Mouse (Mus musculus) kidney, embryonic 16.5 days (tissue): Measurements from ENCODE around the gene Phykpl. TPM values are rescaled to one million over a fixed set of nuclear protein-coding genes. Genes with fewer than 3 reads are reported as not detected.
"Not testable (repeated sequence)": the region's sequence is repeated elsewhere in the genome, so short reads cannot be mapped to it uniquely, and the experiment has no call there.

Source experiments
- ATAC-seq: fragments of 200-750 bp; cut with Nextera tagmentation; 2 replicates; pipeline ENCODE4 v1.8.0; 2017; ENCODE audit warnings: moderate TSS enrichment; ENCODE audit not compliant: low FRiP score, low TSS enrichment
- H3K27ac ChIP-seq: fragments of 300-500 bp; sonication (generic); 2 replicates; pipeline ENCODE4 v1.5.1; 2014; ENCODE audit warnings: low read length
- H3K27me3 ChIP-seq: fragments of 300-500 bp; sonication (generic); 2 replicates; pipeline ENCODE4 v1.6.1; 2014; ENCODE audit warnings: low read length, control low read depth, mixed read lengths; ENCODE audit not compliant: insufficient read depth
- H3K36me3 ChIP-seq: fragments of 300-500 bp; sonication (generic); 2 replicates; pipeline ENCODE4 v1.6.1; 2014; ENCODE audit warnings: low read length, control low read depth, mixed read lengths; ENCODE audit not compliant: insufficient read depth
- H3K4me1 ChIP-seq: fragments of 300-500 bp; sonication (generic); 2 replicates; pipeline ENCODE4 v1.6.1; 2014; ENCODE audit warnings: low read length, control low read depth, mixed read lengths; ENCODE audit not compliant: insufficient read depth
- H3K4me2 ChIP-seq: fragments of 300-500 bp; sonication (generic); replicated peaks from 2 replicates; pipeline ENCODE4 v1.6.1; 2014; ENCODE audit warnings: low read depth, low read length
- H3K4me3 ChIP-seq: fragments of 300-500 bp; sonication (generic); 2 replicates; pipeline ENCODE4 v1.5.1; 2014; ENCODE audit warnings: mild to moderate bottlenecking, low read length
- H3K9ac ChIP-seq: fragments of 300-500 bp; sonication (generic); replicated peaks from 2 replicates; pipeline ENCODE4 v1.6.1; 2014; ENCODE audit warnings: low read length
- H3K9me3 ChIP-seq: fragments of 300-500 bp; sonication (generic); 2 replicates; pipeline ENCODE4 v1.6.1; 2016; ENCODE audit warnings: low read length, control low read depth
- WGBS: fragments of 180-500 bp; shearing (Covaris S2); extraction: QIAGEN DNeasy Blood & Tissue Kit; methylation state at CpG from one replicate; pipeline ENCODE4 v1.1.7; 2014; 5-methylcytosine and 5-hydroxymethylcytosine counted together
- polyA plus RNA-seq: library from polyadenylated mRNA; unstranded; fragments of >200 nt; fragmentation: Nextera tagmentation; extraction: Ambion mirVana; gene quantifications from 2 replicates; pipeline ENCODE4 v1.2.1, GENCODE M21; 2015

The Phykpl gene
- polyA plus RNA-seq, 1 experiment from 2014 or later: 26.2 TPM

DNA sequence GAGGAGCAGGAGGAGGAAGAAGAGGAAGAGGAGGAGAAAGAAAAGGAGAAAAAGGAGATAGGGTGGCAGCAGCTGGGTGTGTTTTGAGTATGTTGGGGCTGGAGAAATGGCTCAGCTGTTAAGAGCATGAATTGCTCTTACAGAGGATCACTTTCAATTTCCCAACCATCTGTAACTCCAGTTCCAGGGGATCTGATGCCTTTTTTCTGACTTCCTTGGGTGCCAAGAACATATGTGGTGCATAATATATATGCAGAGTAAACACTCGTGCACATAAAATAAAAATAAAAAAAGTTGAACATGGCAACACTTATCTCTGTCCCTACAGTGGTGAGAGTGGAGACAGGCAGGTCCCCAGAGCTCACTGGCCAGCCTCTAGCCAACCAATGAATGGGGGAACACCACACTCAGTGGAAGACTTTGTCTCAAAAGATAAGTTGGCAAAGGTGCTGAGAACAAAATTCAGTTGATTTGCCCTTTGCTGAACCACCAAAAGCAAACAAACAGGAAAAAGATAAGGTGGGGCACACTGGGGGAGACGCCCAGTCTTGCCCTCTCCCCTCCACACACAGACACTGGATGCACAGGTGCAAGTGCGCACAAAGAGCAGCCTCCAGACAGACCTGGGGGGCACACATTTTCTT, 24.8 kb downstream of the Phykpl start:
- Histone ChIP-seq H3K36me3 (peaks cover 9% of the 10 kb centered on the region), H3K4me3 (no peak overlapping the region), H3K9me3 (no peaks in the 10 kb centered on the region), H3K4me1 (peaks cover 16% of the 10 kb centered on the region; the same call in 1 of the 2 replicates), H3K9ac (no peak overlapping the region), H3K4me2 (no peak overlapping the region), H3K27me3 (no peaks in the 10 kb centered on the region), H3K27ac (no peak overlapping the region)
- 80% methylated on average over 3 of the region's 3 CpGs for WGBS
- ATAC-seq: no peak

- not testable (repeated sequence) for ATAC-seq, H3K36me3 ChIP-seq, H3K4me2 ChIP-seq, H3K9ac ChIP-seq, H3K4me3 ChIP-seq, H3K27me3 ChIP-seq, H3K9me3 ChIP-seq, H3K27ac ChIP-seq
- peaks cover 14% of the 10 kb centered on the region for H3K4me1 ChIP-seq
- 84% methylated on average over 5 of the region's 5 CpGs for WGBS
These were observed 25.4 kb downstream of the Phykpl start for GRCm38 (mm10) chr11:51609940-51610339.

DNA sequence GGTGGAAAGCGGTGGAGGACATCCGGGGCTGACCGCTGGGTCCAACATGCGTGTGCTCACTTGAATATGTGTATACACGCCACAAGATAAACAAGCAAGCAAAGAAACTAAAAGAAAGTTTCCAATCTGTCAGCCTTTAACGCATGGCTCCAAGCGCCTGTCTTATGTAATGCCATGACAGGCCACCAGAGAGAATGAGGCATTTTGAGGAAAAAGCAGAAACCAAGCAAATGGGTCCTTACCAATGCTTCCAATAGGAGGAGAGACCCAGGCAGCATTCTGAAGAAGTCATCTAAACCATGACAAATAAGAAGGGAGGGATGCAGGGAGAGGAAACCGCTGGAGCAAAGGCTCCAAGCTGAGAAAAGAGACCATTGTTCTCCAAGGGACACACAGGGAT, 29.7 kb downstream of the Phykpl start:
- Histone ChIP-seq H3K9me3 (no peaks in the 10 kb centered on the region), H3K27me3 (no peaks in the 10 kb centered on the region), H3K4me2 (no peak overlapping the region), H3K4me3 (no peak overlapping the region), H3K27ac (no peak overlapping the region), H3K36me3 (no peaks in the 10 kb centered on the region), H3K4me1 (peaks cover 13% of the 10 kb centered on the region), H3K9ac (no peak overlapping the region)
- no peak for ATAC-seq
- WGBS: 81% methylated on average over 8 of the region's 8 CpGs

DNA sequence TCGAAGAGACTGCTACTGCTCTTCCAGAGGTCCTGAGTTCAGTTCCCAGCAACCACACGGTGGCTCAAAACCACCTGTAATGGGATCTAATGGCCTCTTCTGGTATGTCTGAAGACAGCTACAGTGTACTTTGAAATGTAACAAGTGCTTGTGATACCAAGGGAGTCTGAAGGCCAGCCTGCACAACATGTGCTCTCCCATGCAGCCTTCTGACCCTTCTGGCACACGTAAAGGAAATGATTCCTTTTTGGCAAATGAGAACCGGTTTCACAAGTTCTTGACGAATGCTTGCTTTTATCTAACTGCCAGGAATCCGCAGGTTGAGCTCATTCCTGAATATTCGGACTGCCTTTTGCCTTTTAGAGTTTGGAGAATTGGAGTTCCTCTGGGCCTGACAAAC, 30.6 kb downstream of the Phykpl start:
- Histone ChIP-seq H3K9ac (peak overlapping the region; percentile 81), H3K36me3 (no peaks in the 10 kb centered on the region), H3K4me3 (peak overlapping the region; percentile 50), H3K4me1 (peaks cover 14% of the 10 kb centered on the region), H3K9me3 (no peaks in the 10 kb centered on the region), H3K27ac (peak overlapping the region; percentile 96), H3K27me3 (no peaks in the 10 kb centered on the region), H3K4me2 (peak overlapping the region; percentile 80)
- WGBS: 37% methylated on average over 7 of the region's 7 CpGs
- ATAC-seq: no peak

DNA sequence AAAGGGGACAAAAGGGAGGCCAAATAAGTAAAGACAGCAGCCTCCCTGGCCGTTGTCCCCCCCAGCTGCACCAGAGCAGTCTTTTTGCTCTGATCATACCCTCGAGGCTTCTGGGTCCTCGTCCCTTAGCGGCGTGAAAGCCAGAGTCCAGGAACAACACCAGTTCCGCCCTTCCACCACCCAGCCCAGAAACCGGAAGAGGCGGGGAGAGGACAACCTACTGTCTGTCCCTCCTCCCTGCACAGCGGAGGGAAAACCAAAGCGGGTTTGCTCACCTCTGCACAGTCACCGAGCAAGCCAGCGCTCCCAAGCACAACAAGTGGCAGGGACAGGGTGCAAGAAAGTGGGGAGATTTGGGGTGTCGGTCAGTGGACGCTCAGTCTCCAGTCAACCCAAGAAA, 31.0 kb downstream of the Phykpl start:
- ATAC-seq: peak; percentile 87
- Histone ChIP-seq H3K4me3 (peak overlapping the region; percentile 50), H3K36me3 (no peaks in the 10 kb centered on the region), H3K27me3 (no peaks in the 10 kb centered on the region), H3K4me1 (peaks cover 18% of the 10 kb centered on the region), H3K9me3 (no peaks in the 10 kb centered on the region), H3K27ac (peak overlapping the region; percentile 96), H3K4me2 (peak overlapping the region; percentile 80), H3K9ac (peak overlapping the region; percentile 81)
- WGBS: 3% methylated on average over 14 of the region's 14 CpGs

GRCm38 (mm10) chr11:51616113-51616512, 31.6 kb downstream of the Phykpl start:
- ATAC-seq, H3K9me3 ChIP-seq, H3K36me3 ChIP-seq, H3K27me3 ChIP-seq: not testable (repeated sequence)
- peak overlapping the region; percentile 50 for H3K4me3 ChIP-seq
- H3K9ac ChIP-seq: peak overlapping the region; percentile 81
- peak overlapping the region; percentile 80 for H3K4me2 ChIP-seq
- H3K4me1 ChIP-seq: peaks cover 23% of the 10 kb centered on the region
- peak overlapping the region; percentile 96 for H3K27ac ChIP-seq
- 91% methylated on average over 7 of the region's 7 CpGs for WGBS

GRCm38 (mm10) chr11:51617693-51618092, 33.1 kb downstream of the Phykpl start:
- Histone ChIP-seq H3K9ac (no peak overlapping the region), H3K9me3 (no peaks in the 10 kb centered on the region), H3K4me3 (no peak overlapping the region), H3K4me1 (peaks cover 25% of the 10 kb centered on the region), H3K27me3 (no peaks in the 10 kb centered on the region), H3K27ac (no peak overlapping the region), H3K4me2 (no peak overlapping the region), H3K36me3 (peaks cover 9% of the 10 kb centered on the region)
- under 1% methylated on average over 4 of the region's 4 CpGs for WGBS
- no peak for ATAC-seq

DNA sequence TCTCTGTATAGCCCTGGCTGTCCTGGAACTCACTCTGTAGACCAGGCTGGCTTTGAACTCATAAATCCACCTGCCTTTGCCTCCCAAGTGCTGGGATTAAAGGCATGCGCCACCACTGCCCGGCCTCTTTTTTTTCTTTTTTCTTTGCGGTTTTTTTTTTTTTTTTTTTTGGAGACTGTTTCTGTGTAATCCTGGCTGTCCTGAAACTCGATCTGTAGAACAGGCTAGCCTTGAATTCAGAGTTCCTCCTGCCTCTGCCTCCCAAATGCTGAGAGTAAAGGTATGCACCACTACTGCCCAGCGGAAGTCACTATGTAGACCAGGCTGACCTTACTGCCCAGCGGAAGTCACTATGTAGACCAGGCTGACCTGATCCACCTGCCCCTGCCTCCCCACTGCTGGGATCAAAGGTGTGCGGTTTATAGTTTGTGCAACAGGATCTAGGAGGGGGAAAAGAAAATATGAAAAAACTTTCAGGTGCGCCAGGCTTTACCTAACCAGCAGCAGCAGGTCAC, 34.4 kb downstream of the Phykpl start:
- H3K4me1 ChIP-seq: peaks cover 25% of the 10 kb centered on the region
- H3K27me3 ChIP-seq: no peaks in the 10 kb centered on the region
- H3K27ac ChIP-seq: no peak overlapping the region
- peak overlapping the region; percentile 78 for H3K4me2 ChIP-seq
- peak overlapping the region; percentile 96 for H3K4me3 ChIP-seq
- no peak overlapping the region for H3K9ac ChIP-seq
- H3K36me3 ChIP-seq: peaks cover 21% of the 10 kb centered on the region
- no peaks in the 10 kb centered on the region for H3K9me3 ChIP-seq
- peak; percentile 47 for ATAC-seq
- WGBS: 57% methylated on average over 8 of the region's 8 CpGs

DNA sequence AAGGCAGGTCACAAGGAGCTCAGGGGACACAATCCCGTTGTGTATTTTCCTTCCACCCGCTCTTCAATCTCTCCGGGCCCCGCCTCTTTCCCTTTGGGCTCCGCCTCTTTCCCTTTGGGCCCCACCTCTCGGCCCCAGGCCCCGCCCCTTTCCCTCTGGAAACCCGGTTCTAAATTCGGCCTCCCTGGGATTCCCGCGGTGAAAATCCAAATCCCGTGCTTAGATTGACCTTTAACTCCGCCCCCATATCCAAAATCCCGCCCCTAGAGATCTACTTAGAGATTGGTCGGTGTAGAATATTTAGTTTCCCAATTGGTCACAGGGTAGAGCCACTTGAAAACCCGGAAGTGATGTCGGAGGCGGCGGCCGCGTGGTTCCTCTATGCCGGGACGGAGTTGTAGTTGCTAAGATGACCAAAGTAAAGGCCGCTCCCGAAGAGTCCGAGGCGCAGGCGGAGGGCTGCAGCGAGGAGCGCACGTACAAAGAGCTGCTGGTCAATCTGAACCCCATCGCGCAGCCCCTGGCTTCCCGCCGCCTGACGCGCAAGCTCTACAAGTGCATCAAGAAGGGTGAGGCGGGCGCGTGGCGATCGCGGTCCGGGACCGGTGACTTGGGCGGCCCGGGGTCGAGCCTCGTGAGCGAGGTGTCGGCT, 35.0 kb downstream of the Phykpl start, which contains the start of gene Nhp2:
TSS of gene Nhp2 (plus strand) at position 327 of the 652 bp plus-strand sequence.
- under 1% methylated on average over 50 of the region's 51 CpGs for WGBS
- no peaks in the 10 kb centered on the region for H3K9me3 ChIP-seq
- peak within 1 kb of the TSS; percentile 78 for H3K4me2 ChIP-seq
- peaks cover 27% of the 10 kb centered on the region for H3K36me3 ChIP-seq
- peaks cover 25% of the 10 kb centered on the region for H3K4me1 ChIP-seq
- H3K27ac ChIP-seq: no peak within 1 kb of the TSS
- ATAC-seq: peak; percentile 92
- H3K27me3 ChIP-seq: no peaks in the 10 kb centered on the region
- peak within 1 kb of the TSS; percentile 96 for H3K4me3 ChIP-seq
- H3K9ac ChIP-seq: peak within 1 kb of the TSS; percentile 83

GRCm38 (mm10) chr11:51620084-51620483, 35.5 kb downstream of the Phykpl start:
- no peaks in the 10 kb centered on the region for H3K9me3 ChIP-seq
- ATAC-seq: no peak
- WGBS: under 1% methylated on average over 11 of the region's 11 CpGs
- H3K4me1 ChIP-seq: peaks cover 21% of the 10 kb centered on the region
- H3K27ac ChIP-seq: no peak overlapping the region
- peaks cover 32% of the 10 kb centered on the region for H3K36me3 ChIP-seq
- H3K9ac ChIP-seq: peak overlapping the region; percentile 83
- no peaks in the 10 kb centered on the region for H3K27me3 ChIP-seq
- peak overlapping the region; percentile 96 for H3K4me3 ChIP-seq
- peak overlapping the region; percentile 78 for H3K4me2 ChIP-seq
